Mouse (Mus musculus) hindbrain, postnatal 0 days (tissue): Measurements from ENCODE around the gene Gm17428. TPM values are rescaled to one million over a fixed set of nuclear protein-coding genes. Genes with fewer than 3 reads are reported as not detected.
"Not testable (repeated sequence)": the region's sequence is repeated elsewhere in the genome, so short reads cannot be mapped to it uniquely, and the experiment has no call there.

Experiments
- ATAC-seq: fragments of 200-750 bp; cut with Nextera tagmentation; 2 replicates; pipeline ENCODE4 v1.8.0; 2017; ENCODE audit warnings: mild to moderate bottlenecking, moderate TSS enrichment, moderate library complexity
- DNase-seq: peaks from one replicate; pipeline ENCODE4 v3.0.0-alpha.2; 2015; ENCODE audit warnings: low spot score
- H3K27ac ChIP-seq: fragments of 300-500 bp; sonication (generic); 2 replicates; pipeline ENCODE4 v1.5.1; 2014; ENCODE audit warnings: mild to moderate bottlenecking
- H3K27me3 ChIP-seq: fragments of 300-500 bp; sonication (generic); 2 replicates; pipeline ENCODE4 v1.6.1; 2014; ENCODE audit warnings: low read length, mixed read lengths; ENCODE audit not compliant: insufficient read depth
- H3K36me3 ChIP-seq: fragments of 300-500 bp; sonication (generic); 2 replicates; pipeline ENCODE4 v1.6.1; 2014; ENCODE audit warnings: low read length, mixed read lengths; ENCODE audit not compliant: insufficient read depth
- H3K4me1 ChIP-seq: fragments of 300-500 bp; sonication (generic); 2 replicates; pipeline ENCODE4 v1.6.1; 2014; ENCODE audit warnings: antibody characterized with exemption, low read length, mixed read lengths; ENCODE audit not compliant: insufficient read depth
- H3K4me2 ChIP-seq: fragments of 300-500 bp; sonication (generic); 2 replicates; pipeline ENCODE4 v1.6.1; 2014; ENCODE audit warnings: low read depth, mild to moderate bottlenecking, low read length, moderate library complexity, mixed read lengths
- H3K4me3 ChIP-seq: fragments of 300-500 bp; sonication (generic); 2 replicates; pipeline ENCODE4 v1.5.1; 2014; ENCODE audit warnings: low read length
- H3K9ac ChIP-seq: fragments of 300-500 bp; sonication (generic); replicated peaks from 2 replicates; pipeline ENCODE4 v1.6.1; 2014; ENCODE audit warnings: mild to moderate bottlenecking, low read length, moderate library complexity, mixed read lengths
- H3K9me3 ChIP-seq: fragments of 300-500 bp; sonication (generic); 2 replicates; pipeline ENCODE4 v1.6.1; 2016; ENCODE audit warnings: low read length, mixed read lengths
- CTCF ChIP-seq: IDR thresholded peaks from 2 replicates; pipeline ENCODE4 v1.5.1; 2016; ENCODE audit warnings: antibody characterized with exemption, control low read depth, low read depth
- WGBS: fragments of 180-500 bp; shearing (Covaris S2); extraction: QIAGEN DNeasy Blood & Tissue Kit; methylation state at CpG from one replicate; pipeline ENCODE4 v1.1.7; 2014; 5-methylcytosine and 5-hydroxymethylcytosine counted together
- polyA plus RNA-seq: library from polyadenylated mRNA; unstranded; fragments of >200 nt; fragmentation: Nextera tagmentation; extraction: Ambion mirVana; gene quantifications from 2 replicates; pipeline ENCODE4 v1.2.1, GENCODE M21; 2015
- total RNA-seq: library from RNA; depleted of rRNA; stranded (reverse); fragments of >200 nt; gene quantifications from 2 replicates; pipeline ENCODE4 v1.2.3, GENCODE M21; 2014

The Gm17428 gene
- total and polyA plus RNA-seq, 2 experiments from 2014 or later: not detected

DNA sequence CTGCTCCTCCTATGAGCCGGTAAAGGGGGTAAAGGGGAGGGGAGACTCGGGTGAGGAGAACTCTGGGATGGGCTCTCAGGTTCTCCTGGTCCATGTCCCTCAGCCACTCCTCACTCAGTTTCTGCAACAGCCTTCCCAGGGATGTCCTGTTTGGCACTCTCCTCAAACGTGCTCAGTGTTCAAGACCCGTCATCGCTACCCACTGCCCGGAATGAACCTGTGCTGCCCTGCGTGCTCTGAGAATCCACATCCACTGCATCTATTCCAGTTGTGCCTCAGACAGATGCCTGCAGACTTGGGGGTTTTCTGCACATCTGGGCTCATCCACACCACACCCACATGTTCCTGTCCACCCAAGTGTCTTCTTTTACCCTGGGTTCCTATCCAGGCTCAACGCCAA is 34.3 kb upstream of the Gm17428 start:
- DNase-seq: no peak
- no peaks in the 10 kb centered on the region for H3K36me3 ChIP-seq
- H3K4me3 ChIP-seq: no peak overlapping the region
- 86% methylated on average over 8 of the region's 8 CpGs for WGBS
- TF ChIP-seq CTCF: no peak
- H3K9me3 ChIP-seq: no peaks in the 10 kb centered on the region
- no peak overlapping the region for H3K4me2 ChIP-seq
- no peak overlapping the region for H3K9ac ChIP-seq
- no peak for ATAC-seq
- no peaks in the 10 kb centered on the region for H3K27me3 ChIP-seq
- H3K4me1 ChIP-seq: no peaks in the 10 kb centered on the region
- H3K27ac ChIP-seq: no peak overlapping the region

DNA sequence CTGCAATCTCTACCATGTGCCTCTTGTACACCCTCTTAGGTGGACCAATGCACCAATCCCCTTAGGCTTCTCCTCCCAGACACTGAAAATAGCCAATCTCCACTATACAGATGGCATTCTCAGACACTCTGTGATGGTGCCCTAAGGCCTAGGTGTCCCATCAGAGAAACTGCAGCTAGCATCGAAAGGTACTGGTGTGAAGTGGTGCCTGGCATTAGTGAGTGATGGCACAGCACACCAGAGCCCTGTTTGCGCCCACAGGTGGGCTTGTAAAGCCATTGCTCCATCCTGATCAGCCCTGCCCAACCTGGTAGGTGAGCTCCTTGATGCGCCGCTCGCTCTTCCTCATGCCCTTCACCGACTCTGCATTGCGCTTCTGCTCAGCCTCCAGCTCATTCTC is 32.8 kb upstream of the Gm17428 start:
- 92% methylated on average over 7 of the region's 7 CpGs for WGBS
- Histone ChIP-seq H3K4me2 (no peak overlapping the region), H3K27me3 (no peaks in the 10 kb centered on the region), H3K4me3 (no peak overlapping the region), H3K27ac (no peak overlapping the region), H3K9ac (no peak overlapping the region), H3K9me3 (no peaks in the 10 kb centered on the region), H3K36me3 (no peaks in the 10 kb centered on the region), H3K4me1 (no peaks in the 10 kb centered on the region)
- no peak for TF ChIP-seq CTCF
- ATAC-seq (no peak), DNase-seq (no peak)

DNA sequence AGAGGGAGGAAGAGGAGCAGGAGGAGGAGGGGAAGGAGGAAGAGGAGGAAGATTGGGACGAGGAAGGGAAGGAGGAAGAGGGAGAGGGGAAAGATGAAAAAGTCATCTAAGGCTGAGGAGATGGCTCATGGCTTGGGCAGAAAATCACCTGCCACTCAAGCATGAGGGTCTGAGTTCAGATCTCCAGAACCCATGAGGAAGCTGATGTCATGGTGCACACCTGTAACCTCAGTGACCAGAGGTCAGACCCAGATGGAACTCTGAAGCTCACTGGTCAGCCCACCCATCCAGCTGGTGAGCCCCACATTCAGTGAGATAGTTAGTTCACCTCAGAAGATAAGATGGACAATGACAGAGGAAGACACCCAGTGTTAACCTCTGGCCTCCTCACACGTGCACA is 31.8 kb upstream of the Gm17428 start:
- ATAC-seq: no peak
- 80% methylated on average over 2 of the region's 2 CpGs for WGBS
- H3K9me3 ChIP-seq: no peaks in the 10 kb centered on the region
- H3K36me3 ChIP-seq: no peaks in the 10 kb centered on the region
- H3K27ac ChIP-seq: no peak overlapping the region
- no peak for TF ChIP-seq CTCF
- no peak overlapping the region for H3K4me3 ChIP-seq
- H3K4me2 ChIP-seq: no peak overlapping the region
- no peaks in the 10 kb centered on the region for H3K27me3 ChIP-seq
- no peak overlapping the region for H3K9ac ChIP-seq
- DNase-seq: no peak
- no peaks in the 10 kb centered on the region for H3K4me1 ChIP-seq

DNA sequence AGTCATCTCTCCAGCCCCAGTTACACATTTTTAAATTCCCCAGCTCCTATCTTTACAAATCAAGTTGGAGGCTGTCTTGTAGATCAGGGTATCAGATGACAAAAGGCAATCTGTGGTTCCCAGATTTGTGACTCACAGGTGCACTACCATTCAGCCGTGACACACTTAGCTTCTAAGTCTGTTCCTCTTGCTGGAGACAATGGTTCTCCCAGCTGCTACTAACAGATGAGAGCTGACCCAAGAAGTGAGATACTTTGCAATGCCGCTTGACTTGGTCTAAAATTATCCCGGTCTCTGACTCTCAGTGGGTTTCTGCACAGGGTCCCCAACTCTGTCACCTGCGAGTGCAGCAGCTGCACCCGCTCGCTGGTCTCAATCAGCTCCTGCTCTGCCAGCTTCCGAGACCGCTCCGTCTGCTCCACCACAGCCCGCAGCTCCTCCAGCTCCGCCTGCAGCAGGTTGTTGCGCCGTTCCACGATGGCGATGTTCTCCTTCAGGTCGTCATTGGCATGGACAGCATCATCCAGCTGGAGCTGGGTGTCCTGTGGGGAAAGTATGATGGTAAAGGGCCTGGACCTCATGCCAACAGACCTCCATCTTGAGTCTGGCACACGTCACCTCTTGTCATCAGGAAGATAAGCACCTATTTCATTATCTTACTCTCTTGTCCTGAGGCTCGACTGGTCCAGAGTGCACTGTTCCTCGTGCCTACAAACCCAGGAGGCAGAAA is 30.6 kb upstream of the Gm17428 start:
- no peak for TF ChIP-seq CTCF
- WGBS: 84% methylated on average over 19 of the region's 19 CpGs
- DNase-seq (no peak), ATAC-seq (no peak)
- H3K4me3 ChIP-seq: no peak overlapping the region
- no peak overlapping the region for H3K9ac ChIP-seq
- H3K36me3 ChIP-seq: no peaks in the 10 kb centered on the region
- no peak overlapping the region for H3K4me2 ChIP-seq
- no peak overlapping the region for H3K27ac ChIP-seq
- no peaks in the 10 kb centered on the region for H3K9me3 ChIP-seq
- no peaks in the 10 kb centered on the region for H3K4me1 ChIP-seq
- no peaks in the 10 kb centered on the region for H3K27me3 ChIP-seq

DNA sequence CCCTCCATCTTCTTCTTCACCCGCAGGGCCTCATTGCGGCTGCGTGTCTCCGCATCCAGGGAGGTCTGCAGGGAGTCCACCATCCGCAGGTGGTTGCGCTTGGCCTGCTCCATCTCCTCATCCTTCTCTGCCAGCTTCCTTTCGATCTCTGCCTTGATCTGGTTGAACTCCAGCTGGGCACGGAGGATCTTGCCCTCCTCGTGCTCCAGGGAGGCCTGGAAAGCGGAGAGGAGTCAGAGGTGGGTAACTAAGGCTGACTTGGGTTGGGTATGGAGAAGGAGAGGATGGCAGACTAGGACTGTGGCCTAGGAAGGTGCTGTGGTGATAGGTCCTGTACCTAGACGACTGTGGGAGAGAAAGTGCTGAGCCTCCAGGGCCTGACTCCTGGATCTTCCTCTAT is 29.7 kb upstream of the Gm17428 start:
- not testable (repeated sequence) for H3K36me3 ChIP-seq, H3K9me3 ChIP-seq, ATAC-seq, H3K27me3 ChIP-seq, H3K27ac ChIP-seq, DNase-seq, H3K4me3 ChIP-seq, H3K4me1 ChIP-seq, H3K4me2 ChIP-seq, H3K9ac ChIP-seq
- 81% methylated on average over 10 of the region's 11 CpGs for WGBS

DNA sequence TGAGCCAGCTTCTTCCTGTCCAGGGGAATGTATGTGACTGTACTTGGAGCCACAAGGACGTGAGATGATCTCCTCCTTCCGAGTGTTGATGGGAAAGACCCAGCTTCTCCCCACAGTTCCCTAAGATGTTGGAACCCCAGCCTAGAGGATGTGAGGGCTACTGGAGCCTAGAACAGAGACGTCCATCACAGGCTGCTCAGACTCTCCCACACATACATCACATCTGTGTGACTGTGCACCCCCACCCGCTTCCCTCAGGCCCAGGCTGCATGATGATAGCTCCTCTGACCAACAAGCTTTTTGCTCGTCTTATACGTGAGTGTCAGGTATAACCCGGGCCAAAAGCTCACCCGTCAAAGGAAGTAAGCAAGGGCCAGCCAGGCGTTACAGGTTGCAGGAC is 28.0 kb upstream of the Gm17428 start:
- H3K36me3 ChIP-seq: no peaks in the 10 kb centered on the region
- no peaks in the 10 kb centered on the region for H3K27me3 ChIP-seq
- no peak for DNase-seq
- 92% methylated on average over 9 of the region's 9 CpGs for WGBS
- H3K4me2 ChIP-seq: no peak overlapping the region
- no peak overlapping the region for H3K4me3 ChIP-seq
- no peaks in the 10 kb centered on the region for H3K9me3 ChIP-seq
- H3K4me1 ChIP-seq: no peaks in the 10 kb centered on the region
- H3K9ac ChIP-seq: no peak overlapping the region
- no peak overlapping the region for H3K27ac ChIP-seq
- TF ChIP-seq CTCF: no peak
- ATAC-seq: no peak

DNA sequence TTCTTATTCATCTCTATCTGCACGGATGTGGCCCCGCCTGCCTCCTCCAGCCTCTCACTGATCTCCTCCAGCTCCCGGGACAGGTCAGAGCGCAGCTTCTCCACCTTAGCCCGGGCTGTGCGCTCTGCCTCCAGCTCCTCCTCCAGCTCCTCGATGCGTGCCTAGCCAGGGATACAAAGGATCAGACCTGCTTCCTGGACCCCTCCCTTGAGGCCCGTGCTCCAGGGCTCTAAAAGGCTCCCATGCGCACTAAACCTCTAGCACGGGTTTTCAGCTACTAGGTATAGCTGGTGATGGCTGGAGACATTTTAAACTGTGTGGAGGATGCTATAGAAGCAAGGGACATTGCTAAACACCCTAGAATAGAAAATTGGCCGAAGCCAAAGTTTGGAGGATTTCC is 26.2 kb upstream of the Gm17428 start:
- H3K36me3 ChIP-seq: no peaks in the 10 kb centered on the region
- H3K4me1 ChIP-seq: no peaks in the 10 kb centered on the region
- H3K9ac ChIP-seq: no peak overlapping the region
- no peak for TF ChIP-seq CTCF
- H3K9me3 ChIP-seq: no peaks in the 10 kb centered on the region
- 63% methylated on average over 12 of the region's 12 CpGs for WGBS
- no peak overlapping the region for H3K4me3 ChIP-seq
- no peak overlapping the region for H3K4me2 ChIP-seq
- H3K27ac ChIP-seq: no peak overlapping the region
- no peaks in the 10 kb centered on the region for H3K27me3 ChIP-seq
- DNase-seq: no peak
- no peak for ATAC-seq
